Mouse (Mus musculus) cerebellum, adult (tissue): ENCODE measurements around the gene Slc35f1.

ENCODE experiments used
- ATAC-seq: cut with Nextera tagmentation; 2 replicates; pipeline ENCODE4 v1.9.2; 2017; ENCODE audit warnings: mild to moderate bottlenecking, moderate library complexity, mixed read lengths; ENCODE audit not compliant: insufficient number of reproducible peaks, low FRiP score, low TSS enrichment

Slc35f1 gene

GRCm38 (mm10) chr10:52911762-52912161, 221.4 kb downstream of the Slc35f1 start:
- no peak for ATAC-seq

- ATAC-seq, result no peak
Measured at GRCm38 (mm10) chr10:52918715-52919114, 228.4 kb downstream of the Slc35f1 start.

GRCm38 (mm10) chr10:52923143-52923542, 232.8 kb downstream of the Slc35f1 start:
- ATAC-seq, result no peak

DNA sequence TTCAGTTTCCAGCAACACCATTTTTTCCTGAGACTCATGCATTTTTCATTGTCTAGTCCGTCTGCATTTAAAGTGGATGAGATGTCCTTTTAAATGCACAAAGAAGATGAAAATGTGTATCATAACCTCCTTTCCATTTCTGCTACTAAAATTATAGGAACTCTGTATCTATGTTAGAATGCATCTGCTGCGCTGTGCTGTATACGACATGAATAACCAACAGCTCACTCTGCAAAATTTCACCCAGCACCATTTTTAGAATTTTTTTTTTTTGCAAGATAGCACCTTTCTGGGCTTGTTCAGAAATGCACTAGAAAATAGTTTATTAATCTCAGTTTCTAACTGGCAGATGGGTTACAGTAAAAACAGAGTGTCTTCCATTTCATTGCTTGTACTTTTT, 236.0 kb downstream of the Slc35f1 start:
- ATAC-seq, result no peak

DNA sequence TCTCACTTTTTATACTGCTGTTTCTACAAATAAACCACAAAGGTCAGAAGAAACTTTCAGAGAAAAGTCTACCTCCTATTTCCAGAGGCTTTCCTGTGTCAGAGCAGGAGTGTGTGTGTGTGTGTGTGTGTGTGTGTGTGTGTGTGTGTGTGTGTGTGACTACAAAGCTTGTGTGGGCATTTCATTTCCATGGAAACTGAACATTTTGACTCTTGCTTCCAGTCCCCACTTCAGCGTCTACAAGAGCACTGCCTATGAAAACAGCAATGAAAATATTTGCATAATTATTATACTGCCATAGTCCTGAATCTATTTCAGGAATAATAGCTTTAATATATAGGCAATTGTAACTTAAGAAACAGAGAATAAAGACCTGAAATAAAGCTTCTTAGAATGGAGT, 241.8 kb downstream of the Slc35f1 start:
- ATAC-seq, result no peak

GRCm38 (mm10) chr10:52934615-52935014, 244.3 kb downstream of the Slc35f1 start:
- ATAC-seq, result no peak

DNA sequence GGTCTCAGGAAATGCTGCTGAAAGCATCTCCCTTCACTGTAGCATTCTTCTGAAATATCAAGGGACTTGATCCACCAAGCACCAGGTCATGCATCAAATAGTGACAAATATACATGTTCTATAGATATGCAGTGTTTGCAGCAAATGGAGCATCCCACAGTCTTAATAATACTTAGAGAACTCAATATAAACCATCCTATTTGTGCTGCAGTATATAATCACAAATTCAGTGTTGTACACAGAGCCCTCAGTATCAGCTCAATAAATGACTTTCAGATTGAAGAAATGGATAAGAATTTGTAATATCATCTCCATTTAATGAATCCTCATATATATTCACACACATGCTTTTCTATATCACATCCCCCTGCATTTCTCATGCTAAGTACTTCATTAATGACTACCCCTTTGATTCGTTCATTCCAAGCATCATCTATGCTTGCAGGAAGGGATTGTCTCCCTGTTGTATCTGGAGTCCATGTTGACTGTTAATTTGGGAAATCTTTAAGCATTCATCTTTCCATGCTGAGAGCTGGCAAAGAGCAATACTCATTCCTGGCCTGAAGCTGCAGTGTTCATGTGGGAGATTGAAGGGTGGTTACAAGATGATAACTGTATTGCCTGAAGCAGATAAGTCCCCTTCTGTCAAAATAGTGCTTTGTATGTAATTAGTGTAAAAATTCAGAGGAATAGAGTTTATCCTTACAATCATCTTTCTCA, 249.9 kb downstream of the Slc35f1 start:
- no peak for ATAC-seq

DNA sequence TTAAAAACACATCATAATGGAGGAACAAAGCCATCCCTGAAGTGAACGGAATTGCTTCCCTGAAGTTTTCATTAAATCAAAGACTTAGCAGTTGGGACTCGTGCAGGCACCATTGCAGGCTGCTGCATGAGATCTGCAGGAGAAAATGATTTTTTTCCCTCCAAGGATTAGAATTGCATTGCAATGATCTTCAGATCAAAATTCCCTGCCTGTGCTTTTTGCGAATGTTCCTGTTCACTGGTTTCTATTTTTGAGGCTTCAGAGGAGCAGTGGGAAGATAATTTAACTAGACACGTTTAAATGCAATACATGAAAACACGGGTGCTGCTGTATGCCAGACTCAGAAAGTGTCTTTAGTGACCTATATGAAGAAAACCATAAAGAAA, 250.5 kb downstream of the Slc35f1 start:
- no peak for ATAC-seq

DNA sequence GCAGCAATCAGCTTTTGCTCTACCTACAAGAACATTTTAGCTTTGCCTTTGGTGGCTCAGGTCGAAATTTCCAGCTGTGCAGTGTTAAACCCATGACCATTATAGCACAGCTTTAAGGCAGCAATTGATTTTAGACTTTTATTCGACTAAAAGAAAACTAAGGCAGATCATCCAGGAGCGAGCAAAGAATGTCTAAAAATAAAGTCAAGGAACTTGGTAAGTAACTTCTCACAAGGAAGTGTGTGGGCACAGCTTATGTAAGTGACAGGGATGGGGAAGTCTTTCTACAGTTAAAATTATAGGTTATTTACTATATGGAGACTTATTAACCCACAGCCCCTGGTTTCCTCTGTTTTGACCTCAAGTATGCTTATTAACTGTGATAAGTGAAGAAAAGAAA, 262.2 kb downstream of the Slc35f1 start:
- no peak for ATAC-seq

- no peak for ATAC-seq
Measured at GRCm38 (mm10) chr10:52956728-52957127, 266.4 kb downstream of the Slc35f1 start.

GRCm38 (mm10) chr10:52979251-52979650, 288.9 kb downstream of the Slc35f1 start:
- no peak for ATAC-seq

DNA sequence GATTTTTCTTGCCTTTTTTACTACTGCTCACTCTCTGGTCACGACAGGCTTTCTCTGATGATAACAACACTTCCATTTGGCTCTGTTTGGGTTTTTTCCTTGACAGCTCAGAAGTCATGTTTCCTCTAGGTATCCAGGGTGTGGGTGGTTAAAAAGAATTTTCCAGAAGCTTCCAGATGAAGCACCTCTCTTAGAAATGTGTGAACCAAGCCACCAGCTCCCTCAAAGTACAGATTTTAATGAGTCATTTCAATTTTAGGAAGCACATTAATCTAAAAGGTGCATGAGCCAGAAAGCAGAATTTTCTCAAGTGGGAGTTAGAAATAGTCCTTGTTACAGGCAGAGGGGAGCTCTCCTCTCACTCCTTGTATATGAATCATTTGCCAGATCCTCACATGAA, 292.5 kb downstream of the Slc35f1 start:
- ATAC-seq, result no peak

GRCm38 (mm10) chr10:52992246-52992645, 301.9 kb downstream of the Slc35f1 start:
- no peak for ATAC-seq

- ATAC-seq, result no peak
Measured at GRCm38 (mm10) chr10:52996886-52997285, 306.6 kb downstream of the Slc35f1 start.

DNA sequence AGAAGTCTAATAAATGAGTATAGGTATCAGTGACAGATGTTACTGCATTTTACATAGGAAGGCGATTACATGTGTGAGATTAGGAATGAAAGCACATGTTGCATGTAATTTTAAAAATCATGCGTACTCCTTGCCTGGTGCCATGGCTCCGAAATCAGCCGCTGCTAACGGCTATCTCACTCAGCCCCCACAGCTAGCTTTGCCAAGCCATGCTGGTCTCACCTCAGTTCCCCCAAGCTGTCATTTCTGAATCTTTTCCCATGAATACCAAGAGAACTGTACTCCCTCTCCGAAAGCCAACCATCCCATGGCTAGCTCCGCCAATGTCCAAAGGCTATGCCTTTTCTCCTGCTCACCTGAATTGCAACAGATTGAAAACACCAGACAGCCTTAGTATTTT, 310.8 kb downstream of the Slc35f1 start:
- ATAC-seq, result no peak

- no peak; the same call in 1 of the 2 replicates for ATAC-seq
Measured at GRCm38 (mm10) chr10:53006229-53007190, 316.2 kb downstream of the Slc35f1 start.

DNA sequence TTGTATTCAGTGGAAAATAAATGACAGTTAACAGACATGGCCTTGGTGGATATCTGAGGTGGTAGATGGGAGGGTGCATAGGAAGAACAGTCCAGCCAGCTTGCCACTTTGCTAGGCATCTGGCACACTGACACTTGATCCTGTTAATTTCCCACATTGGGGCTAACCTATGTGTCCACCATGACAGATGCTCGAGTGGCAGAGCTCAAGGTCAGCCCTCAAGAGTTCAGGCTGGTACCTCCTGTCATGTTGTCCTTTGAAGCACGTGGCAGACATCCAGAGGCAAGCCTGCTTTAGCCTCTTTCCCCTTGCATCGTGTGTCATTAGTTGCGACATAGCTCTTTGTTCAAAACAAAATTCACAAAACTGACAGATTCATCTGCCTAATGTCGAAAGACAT, 323.5 kb downstream of the Slc35f1 start:
- ATAC-seq, result no peak

GRCm38 (mm10) chr10:53028454-53028853, 338.1 kb downstream of the Slc35f1 start:
- ATAC-seq, result no peak

DNA sequence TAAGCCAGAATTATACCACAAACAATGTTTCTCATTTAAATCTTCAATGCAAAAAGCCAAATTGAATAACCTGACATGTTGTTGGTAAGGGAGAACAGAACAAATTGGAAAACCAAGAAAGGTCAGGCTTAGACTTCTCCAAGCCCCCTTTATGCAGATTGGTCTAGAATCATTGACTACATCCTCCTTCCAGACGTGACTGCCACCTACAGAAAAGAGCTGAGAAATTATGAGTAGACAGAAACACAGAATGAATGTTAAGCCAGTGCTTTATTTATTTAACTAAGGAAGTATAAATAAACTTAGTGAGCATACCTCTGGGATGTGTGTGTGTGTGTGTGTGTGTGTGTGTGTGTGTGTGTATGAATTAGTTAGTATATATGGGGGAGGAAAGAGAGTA, 344.9 kb downstream of the Slc35f1 start:
- ATAC-seq, result no peak

GRCm38 (mm10) chr10:53045931-53046330, 355.6 kb downstream of the Slc35f1 start:
- ATAC-seq, result no peak

DNA sequence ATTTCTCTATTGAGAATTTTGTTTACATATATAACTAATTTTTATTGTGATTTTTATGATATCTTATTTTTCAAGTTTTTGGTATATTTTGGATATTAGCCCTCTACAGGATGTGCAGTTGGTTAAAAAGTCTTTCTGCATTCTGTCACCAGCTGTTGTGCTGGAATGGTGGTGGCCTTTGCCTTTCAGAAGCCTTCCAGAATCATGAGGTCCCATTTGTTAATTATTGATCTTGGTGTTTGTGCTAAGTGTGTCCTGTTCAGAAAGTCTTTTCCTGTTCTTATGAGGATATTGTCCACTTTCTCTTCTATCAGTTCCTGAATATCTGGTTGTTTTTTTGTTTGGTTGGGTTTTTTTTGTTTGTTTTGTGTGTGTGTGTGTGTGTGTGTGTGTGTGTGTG, 362.2 kb downstream of the Slc35f1 start:
- ATAC-seq, result no peak

DNA sequence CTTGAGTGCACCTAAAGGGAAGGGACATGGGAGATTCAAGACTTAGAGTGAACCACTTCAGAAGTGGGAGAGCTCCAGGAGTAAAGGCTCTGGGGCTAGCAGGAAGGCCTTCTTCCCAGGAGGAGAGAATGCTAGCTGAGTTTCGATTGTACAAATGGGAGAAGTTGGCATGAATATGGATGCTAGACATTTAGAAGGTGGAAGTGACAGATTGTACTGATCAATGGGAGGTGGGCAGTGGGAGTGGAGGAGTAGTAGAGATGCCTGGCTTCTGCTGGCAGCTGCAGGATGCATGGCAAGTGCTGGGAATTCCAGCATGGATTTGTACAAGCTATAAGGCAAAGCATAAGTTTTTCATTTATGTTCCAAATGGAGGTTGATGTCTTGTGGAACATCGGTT, 370.4 kb downstream of the Slc35f1 start:
- no peak for ATAC-seq
